In genomic region chr9:73854281-73854680, GRCm38 (mm10) we compare ENCODE assay signal across 21 mouse cellular contexts.
DNase-seq lines count a peak whose midpoint lies in the region; ATAC-seq and TF ChIP-seq lines count a peak whose summit lies in the region.
"Had no signal": no experiment of that assay in that cellular context is flagged by ENCODE, and none has a peak within 500 bp of the region (broad histone marks: within the 10 kb centered on the region; RNA-seq: fewer than 3 reads in every experiment).

No protein-coding gene starts in this region.

- H3K4me1 ChIP-seq in limb, embryonic 14.5 days (ENCODE audit: control insufficient read depth, insufficient read depth, low read length), result no peaks in the 10 kb centered on the region
- H3K4me1 ChIP-seq: embryonic facial prominence, embryonic 13.5 days; forebrain, embryonic 10.5 days; heart, embryonic 15.5 days; hindbrain, embryonic 13.5 days; intestine, embryonic 15.5 days had no signal

- H3K9me3 ChIP-seq in limb, embryonic 14.5 days (ENCODE audit: control insufficient read depth, low read length), result no peaks in the 10 kb centered on the region
- H3K9me3 ChIP-seq: embryonic facial prominence, embryonic 13.5 days; forebrain, embryonic 10.5 days; heart, embryonic 15.5 days; hindbrain, embryonic 13.5 days; intestine, embryonic 15.5 days had no signal

- H3K27ac ChIP-seq in limb, embryonic 14.5 days (replicated peaks; ENCODE audit: low read depth, low read length), result no peak overlapping the region
- H3K27ac ChIP-seq: embryonic facial prominence, embryonic 13.5 days; forebrain, embryonic 10.5 days; heart, adult 2 months; heart, embryonic 15.5 days; hindbrain, embryonic 13.5 days; intestine, embryonic 15.5 days had no signal

- ATAC-seq in limb, embryonic 14.5 days (ENCODE audit: low FRiP score, low read depth), result no peak
- ATAC-seq: forebrain, embryonic 16.5 days; intestine, embryonic 15.5 days had no signal

- H3K36me3 ChIP-seq in limb, embryonic 14.5 days (ENCODE audit: control insufficient read depth, insufficient read depth, low read length), result no peaks in the 10 kb centered on the region
- H3K36me3 ChIP-seq: embryonic facial prominence, embryonic 13.5 days; forebrain, embryonic 10.5 days; heart, embryonic 15.5 days; hindbrain, embryonic 13.5 days; intestine, embryonic 15.5 days had no signal

- WGBS in limb, embryonic 14.5 days, result 43% methylated on average over 3 of the region's 3 CpGs

- peak; percentile 8 for DNase-seq in kidney, postnatal 14 days
- no peak for DNase-seq in kidney, adult 9 months
- DNase-seq in 3T3-L1 (ENCODE audit: low read depth, low spot score), result peak; percentile 47
- DNase-seq in NIH3T3 (ENCODE audit: low read depth), result peak; percentile 4
- DNase-seq in limb, embryonic 14.5 days (ENCODE audit: low spot score), result peak; percentile 14
- no peak for DNase-seq in embryo, embryonic 10 days (ENCODE audit: low spot score)
- no peak for DNase-seq in testis, postnatal 14 days (ENCODE audit: low spot score)
- DNase-seq: adrenal gland, adult 2 months; adrenal gland, postnatal 25 days; cerebellum, adult 2 months; cerebellum, postnatal 14 days; gastrocnemius, postnatal 14 days; heart, adult 2 months; heart, postnatal 14 days had no signal

- no peak overlapping the region for H3K4me2 ChIP-seq in limb, embryonic 14.5 days (replicated peaks; ENCODE audit: low read depth, low read length, severe bottlenecking)
- H3K4me2 ChIP-seq: embryonic facial prominence, embryonic 13.5 days; heart, embryonic 11.5 days; heart, embryonic 15.5 days; hindbrain, embryonic 13.5 days; intestine, embryonic 15.5 days had no signal

- H3K9ac ChIP-seq in limb, embryonic 14.5 days (ENCODE audit: low read depth, low read length, severe bottlenecking), result no peak overlapping the region
- H3K9ac ChIP-seq: embryonic facial prominence, embryonic 13.5 days; heart, embryonic 15.5 days; hindbrain, embryonic 13.5 days; intestine, embryonic 15.5 days had no signal

- no peak for TF ChIP-seq POLR2A in limb, embryonic 14.5 days (IDR thresholded peaks at IDR 0.05; ENCODE audit: borderline replicate concordance, extremely low read depth, insufficient read depth, insufficient read length)

- H3K4me3 ChIP-seq in limb, embryonic 14.5 days (replicated peaks; ENCODE audit: low read length), result no peak overlapping the region
- H3K4me3 ChIP-seq: embryonic facial prominence, embryonic 13.5 days; forebrain, embryonic 10.5 days; heart, adult 2 months; heart, embryonic 15.5 days; hindbrain, embryonic 13.5 days; intestine, embryonic 15.5 days had no signal

- H3K27me3 ChIP-seq in limb, embryonic 14.5 days (ENCODE audit: control insufficient read depth, insufficient read depth, low read length), result no peaks in the 10 kb centered on the region
- H3K27me3 ChIP-seq: embryonic facial prominence, embryonic 13.5 days; heart, embryonic 15.5 days; hindbrain, embryonic 13.5 days; intestine, embryonic 15.5 days had no signal

Comparison
In these comparisons a context has a peak if more than half of its experiments do, and no peak if none do; other contexts are left out.
1. DNase-seq: peak in kidney, postnatal 14 days (single experiment), 3T3-L1 (single experiment), NIH3T3 (single experiment) and limb, embryonic 14.5 days (single experiment); none in kidney, adult 9 months (single experiment), embryo, embryonic 10 days (single experiment) and testis, postnatal 14 days (single experiment).